Mouse (Mus musculus): ENCODE measurements around the gene Cbfa2t2. TPM values are rescaled to one million over a fixed set of nuclear protein-coding genes. Genes with fewer than 3 reads are reported as not detected.
"Not testable (repeated sequence)": the region's sequence is repeated elsewhere in the genome, so short reads cannot be mapped to it uniquely, and the experiment has no call there.

Cbfa2t2 gene
- polyA plus RNA-seq, 1 experiment from 2014 or later: 9.0 TPM

GRCm38 (mm10) chr2:154474251-154475061 lies 38.2 kb downstream of the Cbfa2t2 start:
- H3K27ac ChIP-seq: no peak overlapping the region
- no peaks in the 10 kb centered on the region for H3K36me3 ChIP-seq (ENCODE audit: inconsistent target)
- no peak overlapping the region for H3K4me3 ChIP-seq (ENCODE audit: inconsistent target)
- no CpG with 5 or more reads among the region's 1 CpGs for WGBS (ENCODE audit: missing documents)
- H3K79me2 ChIP-seq (ENCODE audit: inconsistent target): peaks cover 32% of the 10 kb centered on the region; the same call in 1 of the 2 replicates

GRCm38 (mm10) chr2:154475062-154475349 lies 38.7 kb downstream of the Cbfa2t2 start:
- H3K79me2 ChIP-seq (ENCODE audit: inconsistent target): peaks cover 34% of the 10 kb centered on the region; the same call in 1 of the 2 replicates
- no peak overlapping the region for H3K4me3 ChIP-seq (ENCODE audit: inconsistent target)
- no peaks in the 10 kb centered on the region for H3K36me3 ChIP-seq (ENCODE audit: inconsistent target)
- no peak overlapping the region for H3K27ac ChIP-seq
- WGBS (ENCODE audit: missing documents): 100% methylated on average over 1 of the region's 1 CpGs

GRCm38 (mm10) chr2:154475861-154476260 lies 39.6 kb downstream of the Cbfa2t2 start:
- Histone ChIP-seq H3K4me3 (ENCODE audit: inconsistent target) (no peak overlapping the region), H3K27ac (no peak overlapping the region), H3K36me3 (ENCODE audit: inconsistent target) (no peaks in the 10 kb centered on the region), H3K79me2 (ENCODE audit: inconsistent target) (peaks cover 37% of the 10 kb centered on the region; the same call in 1 of the 2 replicates)
- WGBS (ENCODE audit: missing documents): 99% methylated on average over 7 of the region's 7 CpGs

GRCm38 (mm10) chr2:154477028-154477427 lies 40.7 kb downstream of the Cbfa2t2 start:
- Histone ChIP-seq H3K27ac (no peak overlapping the region), H3K79me2 (ENCODE audit: inconsistent target) (peaks cover 33% of the 10 kb centered on the region; the same call in 1 of the 2 replicates)
- 94% methylated on average over 3 of the region's 3 CpGs for WGBS (ENCODE audit: missing documents)

GRCm38 (mm10) chr2:154491788-154492187 lies 55.5 kb downstream of the Cbfa2t2 start:
- H3K36me3 ChIP-seq (ENCODE audit: inconsistent target): no peaks in the 10 kb centered on the region
- peaks cover 30% of the 10 kb centered on the region; the same call in 1 of the 2 replicates for H3K79me2 ChIP-seq (ENCODE audit: inconsistent target)
- H3K4me3 ChIP-seq (ENCODE audit: inconsistent target): no peak overlapping the region
- no peak overlapping the region for H3K27ac ChIP-seq

More at GRCm38 (mm10) chr2:154477028-154477427, 40.7 kb downstream of the Cbfa2t2 start:
- no peaks in the 10 kb centered on the region for H3K36me3 ChIP-seq (ENCODE audit: inconsistent target)
- no peak overlapping the region for H3K4me3 ChIP-seq (ENCODE audit: inconsistent target)

- WGBS (ENCODE audit: missing documents): 75% methylated on average over 2 of the region's 2 CpGs
- H3K4me3 ChIP-seq (ENCODE audit: inconsistent target): not testable (repeated sequence)
Measured at GRCm38 (mm10) chr2:154493559-154493958, 57.3 kb downstream of the Cbfa2t2 start.

GRCm38 (mm10) chr2:154495021-154495420 lies 58.7 kb downstream of the Cbfa2t2 start:
- Histone ChIP-seq H3K27ac (no peak overlapping the region), H3K36me3 (ENCODE audit: inconsistent target) (no peaks in the 10 kb centered on the region), H3K4me3 (ENCODE audit: inconsistent target) (no peak overlapping the region), H3K79me2 (ENCODE audit: inconsistent target) (peaks cover 32% of the 10 kb centered on the region; the same call in 1 of the 2 replicates)
- WGBS (ENCODE audit: missing documents): 90% methylated on average over 4 of the region's 4 CpGs

More at GRCm38 (mm10) chr2:154493559-154493958, 57.3 kb downstream of the Cbfa2t2 start:
- H3K27ac ChIP-seq; H3K36me3 ChIP-seq (ENCODE audit: inconsistent target): not testable (repeated sequence)
- H3K79me2 ChIP-seq (ENCODE audit: inconsistent target): peaks cover 32% of the 10 kb centered on the region; the same call in 1 of the 2 replicates

GRCm38 (mm10) chr2:154498571-154498970 lies 62.3 kb downstream of the Cbfa2t2 start:
- peaks cover 15% of the 10 kb centered on the region; the same call in 1 of the 2 replicates for H3K79me2 ChIP-seq (ENCODE audit: inconsistent target)
- H3K36me3 ChIP-seq (ENCODE audit: inconsistent target): no peaks in the 10 kb centered on the region
- WGBS (ENCODE audit: missing documents): 86% methylated on average over 5 of the region's 5 CpGs
- H3K4me3 ChIP-seq (ENCODE audit: inconsistent target): no peak overlapping the region
- H3K27ac ChIP-seq: no peak overlapping the region

- 86% methylated on average over 2 of the region's 2 CpGs for WGBS (ENCODE audit: missing documents)
- Histone ChIP-seq H3K27ac (no peak overlapping the region), H3K36me3 (ENCODE audit: inconsistent target) (0 out of 2 replicates have a peak, but pooled peaks cover under 1% of the 10 kb centered on the region), H3K4me3 (ENCODE audit: inconsistent target) (no peak overlapping the region), H3K79me2 (ENCODE audit: inconsistent target) (peaks cover 13% of the 10 kb centered on the region; the same call in 1 of the 2 replicates)
Measured at GRCm38 (mm10) chr2:154499717-154500247, 63.5 kb downstream of the Cbfa2t2 start.

GRCm38 (mm10) chr2:154500758-154501157 lies 64.5 kb downstream of the Cbfa2t2 start:
- WGBS (ENCODE audit: missing documents): 97% methylated on average over 3 of the region's 3 CpGs
- Histone ChIP-seq H3K27ac (no peak overlapping the region), H3K79me2 (ENCODE audit: inconsistent target) (peaks cover 8% of the 10 kb centered on the region; the same call in 1 of the 2 replicates), H3K4me3 (ENCODE audit: inconsistent target) (no peak overlapping the region), H3K36me3 (ENCODE audit: inconsistent target) (peaks cover 6% of the 10 kb centered on the region; the same call in 1 of the 2 replicates)

GRCm38 (mm10) chr2:154507076-154507475 lies 70.8 kb downstream of the Cbfa2t2 start:
- WGBS (ENCODE audit: missing documents): 100% methylated on average over 2 of the region's 2 CpGs
- no peak overlapping the region for H3K27ac ChIP-seq

GRCm38 (mm10) chr2:154507566-154508283 lies 71.4 kb downstream of the Cbfa2t2 start:
- Histone ChIP-seq H3K4me3 (ENCODE audit: inconsistent target) (no peak overlapping the region), H3K79me2 (ENCODE audit: inconsistent target) (no peaks in the 10 kb centered on the region), H3K36me3 (ENCODE audit: inconsistent target) (peaks cover 29% of the 10 kb centered on the region; the same call in 1 of the 2 replicates), H3K27ac (no peak overlapping the region)
- WGBS (ENCODE audit: missing documents): 70% methylated on average over 9 of the region's 9 CpGs

More at GRCm38 (mm10) chr2:154507076-154507475, 70.8 kb downstream of the Cbfa2t2 start:
- H3K36me3 ChIP-seq (ENCODE audit: inconsistent target): peaks cover 29% of the 10 kb centered on the region; the same call in 1 of the 2 replicates
- H3K79me2 ChIP-seq (ENCODE audit: inconsistent target): no peaks in the 10 kb centered on the region
- H3K4me3 ChIP-seq (ENCODE audit: inconsistent target): no peak overlapping the region

- 91% methylated on average over 4 of the region's 4 CpGs for WGBS (ENCODE audit: missing documents)
- Histone ChIP-seq H3K4me3 (ENCODE audit: inconsistent target) (no peak overlapping the region), H3K27ac (no peak overlapping the region), H3K36me3 (ENCODE audit: inconsistent target) (peaks cover 29% of the 10 kb centered on the region; the same call in 1 of the 2 replicates), H3K79me2 (ENCODE audit: inconsistent target) (no peaks in the 10 kb centered on the region)
Measured at GRCm38 (mm10) chr2:154508450-154508849, 72.2 kb downstream of the Cbfa2t2 start.

- 90% methylated on average over 3 of the region's 3 CpGs for WGBS (ENCODE audit: missing documents)
- Histone ChIP-seq H3K4me3 (ENCODE audit: inconsistent target) (no peak overlapping the region), H3K36me3 (ENCODE audit: inconsistent target) (peaks cover 25% of the 10 kb centered on the region; the same call in 1 of the 2 replicates), H3K79me2 (ENCODE audit: inconsistent target) (no peaks in the 10 kb centered on the region), H3K27ac (no peak overlapping the region)
Measured at GRCm38 (mm10) chr2:154510141-154510540, 73.9 kb downstream of the Cbfa2t2 start.

Measured in macrophage (primary cell).